Comparison of ENCODE assay signal across 18 mouse cellular contexts in the genomic region with DNA sequence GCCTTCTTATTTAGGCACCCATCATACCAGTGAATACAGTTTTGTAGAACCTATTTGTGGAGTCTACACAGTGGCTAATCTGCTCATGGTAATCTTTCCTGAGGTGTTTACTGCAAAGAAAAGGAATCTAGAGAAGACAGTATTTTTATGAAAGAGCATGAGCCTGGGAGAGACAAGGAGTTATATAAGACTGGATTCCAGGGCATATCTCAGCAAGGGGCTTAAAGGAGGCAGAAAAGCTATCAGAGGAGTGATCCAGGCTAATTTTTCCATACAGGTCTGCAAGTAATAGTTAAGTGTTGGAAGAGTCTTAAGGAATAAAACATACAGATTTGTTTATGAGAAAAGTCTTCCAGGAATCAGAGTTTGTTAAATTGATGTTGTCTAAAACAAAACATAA.
"Had no signal": no experiment of that assay in that cellular context is flagged by ENCODE, and none has a peak within 500 bp of the region (broad histone marks: within the 10 kb centered on the region; RNA-seq: fewer than 3 reads in every experiment).

No protein-coding gene starts in this region.

- ATAC-seq: forebrain, embryonic 13.5 days; forebrain, embryonic 14.5 days; forebrain, embryonic 15.5 days; forebrain, embryonic 16.5 days; forebrain, postnatal 0 days had no signal

- DNase-seq: cerebellum, adult 9-11 months; cerebellum, postnatal 10 days; cerebellum, postnatal 14 days; cerebellum, postnatal 25 days; embryo, embryonic 11 days; forebrain, postnatal 0 days; gastrocnemius, adult 2 months; gastrocnemius, postnatal 10 days; gastrocnemius, postnatal 14 days; gastrocnemius, postnatal 25 days; gastrocnemius, postnatal 36 days; heart, adult 11 months; heart, adult 18-20 months; heart, adult 2 months had no signal
